Mouse (Mus musculus) MEL (cell line): ENCODE results near the gene Arsg. TPM values are rescaled to one million over a fixed set of nuclear protein-coding genes. Genes with fewer than 3 reads are reported as not detected.
A peak's percentile ranks its signal among the peaks of the same experiment; 100 is the strongest.

Experiments used
- DNase-seq: peaks from one replicate; pipeline ENCODE4 v3.0.0; 2011; ENCODE audit warnings: low read depth, low spot score
- H3K27ac ChIP-seq: 2 replicates; pipeline ENCODE4 v1.5.1; 2012; ENCODE audit warnings: low read depth, mild to moderate bottlenecking, control low read depth, low read length, moderate library complexity; ENCODE audit not compliant: control insufficient read depth
- H3K27me3 ChIP-seq, 2 experiments: fragments of 150-350 bp in 1 of 2; sonication (generic) in 1 of 2; 2 replicates each; pipeline ENCODE4 v1.6.1; 2012; ENCODE audit warnings: low read length in 2 of 2, mild to moderate bottlenecking in 2 of 2, improper control_type of control experiment in 1 of 2, moderate library complexity in 1 of 2; ENCODE audit not compliant: insufficient read depth in 2 of 2, control insufficient read depth in 1 of 2
- H3K36me3 ChIP-seq, 2 experiments: 2 replicates each; pipeline ENCODE4 v1.6.1; 2012 to 2014; ENCODE audit warnings: low read length in 2 of 2, improper control_type of control experiment in 1 of 2, inconsistent platforms in 1 of 2, mild to moderate bottlenecking in 1 of 2; ENCODE audit not compliant: insufficient read depth in 2 of 2, control insufficient read depth in 1 of 2
- H3K4me1 ChIP-seq, 2 experiments: fragments of 150-350 bp in 1 of 2; sonication (generic) in 1 of 2; 2 replicates each; pipeline ENCODE4 v1.6.1; 2012; ENCODE audit warnings: low read length in 2 of 2, improper control_type of control experiment in 1 of 2, mild to moderate bottlenecking in 1 of 2; ENCODE audit not compliant: insufficient read depth in 2 of 2, control insufficient read depth in 1 of 2
- H3K4me3 ChIP-seq, 2 experiments: fragments of 150-350 bp in 1 of 2; sonication (generic) in 1 of 2; 2 replicates each; pipeline ENCODE4 v1.5.1; 2012; ENCODE audit warnings: low read depth in 2 of 2, low read length in 2 of 2, mild to moderate bottlenecking in 2 of 2, moderate library complexity in 2 of 2, control low read depth in 1 of 2, improper control_type of control experiment in 1 of 2; ENCODE audit not compliant: control insufficient read depth in 1 of 2, insufficient read depth in 1 of 2
- H3K79me2 ChIP-seq: 2 replicates; pipeline ENCODE4 v1.6.1; 2012; ENCODE audit warnings: mild to moderate bottlenecking, low read length, moderate library complexity; ENCODE audit not compliant: control insufficient read depth, poor library complexity, insufficient read depth
- H3K9ac ChIP-seq: 2 replicates; pipeline ENCODE4 v1.6.1; 2012; ENCODE audit warnings: low read depth, mild to moderate bottlenecking, control low read depth, low read length, moderate library complexity; ENCODE audit not compliant: control insufficient read depth, poor library complexity, severe bottlenecking
- H3K9me3 ChIP-seq: fragments of 150-350 bp; sonication (generic); replicated peaks from 2 replicates; pipeline ENCODE4 v1.6.1; 2012; ENCODE audit warnings: mild to moderate bottlenecking, low read length, improper control_type of control experiment, moderate library complexity; ENCODE audit not compliant: insufficient read depth
- BHLHE40 ChIP-seq: IDR thresholded peaks from 2 replicates; pipeline ENCODE4 v1.6.1; 2012; ENCODE audit warnings: low read depth, mild to moderate bottlenecking, inconsistent platforms, low read length, improper control_type of control experiment, borderline replicate concordance
- CHD1 ChIP-seq: IDR thresholded peaks from 2 replicates; pipeline ENCODE4 v1.6.1; 2012; ENCODE audit warnings: low read depth, mild to moderate bottlenecking, inconsistent platforms, low read length, improper control_type of control experiment
- CTCF ChIP-seq, 3 experiments: IDR thresholded peaks in 2 of 3; conservative IDR thresholded peaks in 1 of 3; 2 replicates each; pipeline ENCODE4 v1.5.1; 2011 to 2012; ENCODE audit warnings: low read length in 3 of 3, low read depth in 2 of 3, mild to moderate bottlenecking in 2 of 3, improper control_type of control experiment in 1 of 3, inconsistent platforms in 1 of 3, mixed read lengths in 1 of 3, moderate library complexity in 1 of 3; ENCODE audit not compliant: control insufficient read depth in 1 of 3, insufficient read depth in 1 of 3, poor library complexity in 1 of 3, severe bottlenecking in 1 of 3
- E2F4 ChIP-seq: IDR thresholded peaks from 2 replicates; pipeline ENCODE4 v1.6.1; 2011; ENCODE audit warnings: low read depth, low read length, improper control_type of control experiment, borderline replicate concordance
- GABPA ChIP-seq: IDR thresholded peaks from 2 replicates; pipeline ENCODE4 v1.6.1; 2012; ENCODE audit warnings: low read depth, mild to moderate bottlenecking, inconsistent platforms, low read length, improper control_type of control experiment, moderate library complexity
- GATA1 ChIP-seq: IDR thresholded peaks from 2 replicates; pipeline ENCODE4 v1.6.1; 2011; ENCODE audit warnings: low read depth, low read length, improper control_type of control experiment
- HCFC1 ChIP-seq: IDR thresholded peaks from 2 replicates; pipeline ENCODE4 v1.6.1; 2012; ENCODE audit warnings: low read depth, mild to moderate bottlenecking, inconsistent platforms, low read length, improper control_type of control experiment, moderate library complexity
- MAX ChIP-seq: IDR thresholded peaks from 2 replicates; pipeline ENCODE4 v1.6.1; 2011; ENCODE audit warnings: low read length, improper control_type of control experiment
- MAZ ChIP-seq: IDR thresholded peaks from 2 replicates; pipeline ENCODE4 v1.6.1; 2012; ENCODE audit warnings: low read depth, mild to moderate bottlenecking, inconsistent platforms, low read length, improper control_type of control experiment
- MXI1 ChIP-seq: IDR thresholded peaks from 2 replicates; pipeline ENCODE4 v1.6.1; 2011; ENCODE audit warnings: mild to moderate bottlenecking, low read depth, low read length, improper control_type of control experiment
- POLR2A ChIP-seq, 2 experiments: IDR thresholded peaks; 2 replicates each; pipeline ENCODE4 v1.6.1; 2011 to 2012; ENCODE audit warnings: low read length in 2 of 2, mild to moderate bottlenecking in 2 of 2, control low read depth in 1 of 2, improper control_type of control experiment in 1 of 2, low read depth in 1 of 2, moderate library complexity in 1 of 2; ENCODE audit not compliant: control insufficient read depth in 1 of 2, insufficient read depth in 1 of 2, poor library complexity in 1 of 2
- RAD21 ChIP-seq: IDR thresholded peaks from 2 replicates; pipeline ENCODE4 v1.6.1; 2011; ENCODE audit warnings: mild to moderate bottlenecking, low read depth, low read length, improper control_type of control experiment
- RCOR1 ChIP-seq: IDR thresholded peaks from 2 replicates; pipeline ENCODE4 v1.6.1; 2012; ENCODE audit warnings: low read depth, mild to moderate bottlenecking, inconsistent platforms, low read length, improper control_type of control experiment
- SMC3 ChIP-seq: IDR thresholded peaks from 2 replicates; pipeline ENCODE4 v1.6.1; 2011; ENCODE audit warnings: low read depth, low read length, improper control_type of control experiment
- TBP ChIP-seq: IDR thresholded peaks from 2 replicates; pipeline ENCODE4 v1.8.0; 2011; ENCODE audit warnings: low read depth, low read length, improper control_type of control experiment
- TCF12 ChIP-seq: IDR thresholded peaks from 2 replicates; pipeline ENCODE4 v1.6.1; 2014; ENCODE audit warnings: low read depth, mild to moderate bottlenecking, inconsistent platforms, low read length, improper control_type of control experiment, moderate library complexity
- ZC3H11A ChIP-seq: IDR thresholded peaks from 2 replicates; pipeline ENCODE4 v1.6.1; 2012; ENCODE audit warnings: low read depth, mild to moderate bottlenecking, inconsistent platforms, low read length, improper control_type of control experiment
- ZNF384 ChIP-seq: IDR thresholded peaks from 2 replicates; pipeline ENCODE4 v1.6.1; 2012; ENCODE audit warnings: low read depth, mild to moderate bottlenecking, inconsistent platforms, low read length, improper control_type of control experiment
- polyA plus RNA-seq, 2 experiments: library from polyadenylated mRNA; stranded (reverse) in 1 of 2; unstranded in 1 of 2; fragments of >175 nt in 1 of 2; fragments of >200 nt in 1 of 2; gene quantifications; 2 replicates each; pipeline versions ENCODE4 v1.2.1 to v1.2.4; 2012; ENCODE audit warnings: low replicate concordance in 2 of 2, low read depth in 1 of 2; ENCODE audit not compliant: insufficient read length in 2 of 2, insufficient read depth in 1 of 2, missing spikeins in 1 of 2
- total RNA-seq: library from RNA; depleted of rRNA; stranded (reverse); fragments of 300-350 nt; gene quantifications from 2 replicates; pipeline ENCODE4 v1.2.3, GENCODE M21; 2012

Arsg gene
- total and polyA plus RNA-seq, 3 experiments = 3.9 to 5.2 TPM; not detected in 1

GRCm38 (mm10) chr11:109598778-109599570 is 125.8 kb downstream of the Arsg start:
- Histone ChIP-seq H3K36me3 (no peaks in the 10 kb centered on the region), H3K27ac (no peak overlapping the region)
- TF ChIP-seq MAX (no peak), GABPA (no peak), BHLHE40 (no peak), RAD21 (peak; percentile 33), SMC3 (peak; percentile 48), CTCF (IDR thresholded peaks at IDR 0.05 in 2 of 3, conservative IDR thresholded peaks at IDR 0.05 in 1 of 3; ENCODE audit: control insufficient read depth in 1 of 3, insufficient read depth in 1 of 3, low read depth in 2 of 3, low read length in 3 of 3, poor library complexity in 1 of 3, severe bottlenecking in 1 of 3) (peak; percentile 31 to 49 (median 48); a peak in 5 of 6 replicates)
- TF ChIP-seq, all 39 proteins: peak for 3
- Histone ChIP-seq H3K4me3 (no peak overlapping the region), H3K79me2 (no peaks in the 10 kb centered on the region), H3K4me1 (0 out of 4 replicates have a peak, but pooled peaks cover 0 to 2% of the 10 kb centered on the region in 2 experiments), H3K27me3 (no peaks in the 10 kb centered on the region), H3K9ac (no peak overlapping the region), H3K9me3 (no peaks in the 10 kb centered on the region)
- DNase-seq = peak; percentile 42

- Histone ChIP-seq H3K36me3 (peaks cover 0 to 8% of the 10 kb centered on the region in 2 experiments; a peak in 2 of 4 replicates), H3K4me1 (peaks cover 5 to 10% of the 10 kb centered on the region in 2 experiments; a peak in 2 of 4 replicates), H3K79me2 (no peaks in the 10 kb centered on the region), H3K4me3 (no peak overlapping the region), H3K27me3 (no peaks in the 10 kb centered on the region), H3K9ac (no peak overlapping the region), H3K9me3 (no peaks in the 10 kb centered on the region), H3K27ac (no peak overlapping the region)
- no peak for TF ChIP-seq ZC3H11A
- TF ChIP-seq ZNF384 = peak; percentile 80
- no peak for DNase-seq
Measured at GRCm38 (mm10) chr11:109607600-109607999, 134.4 kb downstream of the Arsg start.

- no peak for TF ChIP-seq CHD1
- no peak for TF ChIP-seq HCFC1
- no peak for TF ChIP-seq POLR2A (IDR thresholded peaks at IDR 0.05; ENCODE audit: control insufficient read depth in 1 of 2, insufficient read depth in 1 of 2, low read depth in 1 of 2, low read length in 2 of 2, poor library complexity in 1 of 2)
- TF ChIP-seq RCOR1 = no peak
- TF ChIP-seq TBP = no peak
- no peak for TF ChIP-seq TCF12
- TF ChIP-seq MXI1 = no peak
- no peak for TF ChIP-seq MAZ
- no peak for TF ChIP-seq GATA1
- no peak for TF ChIP-seq ZNF384
- TF ChIP-seq E2F4 = no peak
- Histone ChIP-seq H3K9me3 (no peaks in the 10 kb centered on the region), H3K4me1 (peaks cover 12 to 22% of the 10 kb centered on the region in 2 experiments), H3K9ac (no peak overlapping the region), H3K36me3 (peaks cover 0 to 17% of the 10 kb centered on the region in 2 experiments; a peak in 2 of 4 replicates), H3K79me2 (no peaks in the 10 kb centered on the region), H3K27me3 (no peaks in the 10 kb centered on the region), H3K27ac (no peak overlapping the region), H3K4me3 (no peak overlapping the region)
- DNase-seq = no peak
Measured at GRCm38 (mm10) chr11:109608976-109609625, 135.9 kb downstream of the Arsg start.
